Mouse (Mus musculus) hindlimb bud, embryonic 11.5 days (tissue): ENCODE results near the gene Tmem52b.
"Not testable (repeated sequence)": the region's sequence is repeated elsewhere in the genome, so short reads cannot be mapped to it uniquely, and the experiment has no call there.

Experiments
- DNase-seq: peaks from one replicate; pipeline ENCODE4 v3.0.0-alpha.2; 2012; ENCODE audit warnings: low read depth, low spot score; ENCODE audit errors: extremely low spot score

Gene Tmem52b

DNA sequence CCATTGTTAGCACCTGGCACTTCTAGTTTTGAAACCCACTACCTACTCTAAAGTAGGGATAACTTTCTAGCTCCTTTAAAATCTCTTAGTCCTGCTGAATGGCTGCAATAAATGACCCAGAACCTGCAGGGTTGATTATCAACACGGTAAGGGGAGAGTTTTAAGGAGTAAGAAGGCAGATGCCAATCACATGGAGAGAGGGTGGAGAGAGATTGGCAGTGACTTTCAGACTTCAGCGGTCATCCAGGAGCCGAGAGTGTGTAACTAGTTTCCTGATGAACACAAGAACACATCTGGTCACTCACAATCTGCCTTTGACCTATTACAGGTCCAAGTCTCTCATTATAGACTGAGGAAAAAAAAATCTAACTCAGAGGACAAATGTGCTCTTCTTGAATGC is at the start of gene Tmem52b:
Gene Tmem52b (plus strand): TSS at position 189 of the 400 bp plus-strand sequence.
- DNase-seq: no peak

DNA sequence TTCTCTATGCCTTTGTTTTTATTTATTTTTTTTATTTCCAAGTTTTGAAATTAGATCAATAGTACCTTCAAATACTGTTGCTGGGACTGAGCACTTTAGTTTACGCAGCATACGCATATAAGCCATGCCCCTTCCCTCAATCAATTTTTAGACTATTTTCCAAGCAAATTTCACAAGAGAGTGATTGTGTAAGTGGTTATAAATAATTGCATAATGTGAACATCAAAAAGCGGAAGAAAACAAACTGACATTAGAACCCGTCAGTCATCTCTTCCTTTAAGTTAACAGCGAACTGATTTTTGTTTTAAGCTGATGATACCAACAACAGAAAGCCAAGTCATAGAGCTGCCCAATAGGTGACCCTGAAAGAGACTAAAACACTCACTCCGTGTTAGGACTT is 41.0 kb upstream of the Tmem52b start:
- no peak for DNase-seq

DNA sequence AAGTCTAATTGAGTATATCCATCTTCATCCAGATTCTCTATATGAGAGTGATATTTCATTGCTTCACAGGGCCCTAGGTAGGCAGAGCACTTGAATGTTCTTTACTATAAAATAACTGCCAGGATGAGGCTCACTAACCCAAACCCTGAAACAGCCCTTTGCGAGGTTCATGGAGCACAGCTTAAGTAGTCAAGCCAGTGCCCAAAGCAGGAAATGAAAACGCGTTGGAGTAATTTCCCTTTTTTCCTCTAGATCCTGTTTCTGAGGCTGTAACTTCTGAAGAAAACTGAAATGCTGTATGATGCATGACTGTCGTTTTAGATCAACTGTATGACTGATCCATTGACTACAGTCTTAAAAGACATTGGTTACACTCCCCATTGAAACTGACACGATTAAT is 39.7 kb upstream of the Tmem52b start:
- DNase-seq: no peak

GRCm38 (mm10) chr6:129476404-129477126 is 35.8 kb upstream of the Tmem52b start:
- no peak for DNase-seq

- DNase-seq: no peak
These were observed 32.0 kb upstream of the Tmem52b start for GRCm38 (mm10) chr6:129480089-129480958.

- DNase-seq: no peak
These were observed 17.4 kb upstream of the Tmem52b start for GRCm38 (mm10) chr6:129494924-129495323.

GRCm38 (mm10) chr6:129497345-129498218 is 14.8 kb upstream of the Tmem52b start:
- DNase-seq: no peak

DNA sequence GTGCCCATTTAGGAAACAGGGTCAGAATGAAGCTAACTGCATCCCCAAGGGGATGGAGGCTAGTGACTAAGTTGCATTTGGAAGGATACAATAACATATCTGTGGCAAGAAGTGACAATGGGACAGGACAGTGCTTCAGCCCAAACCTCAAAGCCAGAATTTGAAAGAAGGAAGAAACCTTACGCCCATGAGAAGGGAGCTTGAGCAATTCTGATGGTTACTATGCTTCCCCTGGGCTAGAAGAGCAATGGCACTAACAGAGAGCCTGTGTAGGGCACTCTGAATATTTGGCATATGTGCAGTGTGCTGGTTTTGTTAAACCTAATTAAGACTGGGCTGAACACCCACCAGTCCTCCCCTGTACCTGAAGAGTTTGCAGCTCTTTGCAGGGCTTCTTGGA is 12.8 kb upstream of the Tmem52b start:
- DNase-seq: not testable (repeated sequence)

DNA sequence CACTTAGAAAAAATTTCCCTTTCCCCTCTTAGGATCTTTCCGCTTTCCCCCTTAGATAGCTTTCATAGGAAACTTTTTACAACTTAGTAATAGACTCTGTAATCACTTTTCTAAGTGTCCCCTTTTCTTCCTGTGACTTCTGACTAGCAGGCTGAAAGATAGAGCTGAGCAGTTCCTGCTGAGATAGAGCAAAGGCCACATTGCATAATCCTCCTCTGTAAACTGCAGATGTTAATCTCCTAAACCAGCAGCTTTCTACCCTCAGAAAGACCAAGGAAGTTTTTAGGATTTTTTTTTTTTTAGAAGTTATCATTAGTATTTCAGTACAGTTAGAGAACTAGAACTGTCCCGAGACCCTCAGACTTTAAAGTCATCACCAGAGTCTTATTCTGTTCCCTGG is 8.9 kb upstream of the Tmem52b start:
- no peak for DNase-seq

DNA sequence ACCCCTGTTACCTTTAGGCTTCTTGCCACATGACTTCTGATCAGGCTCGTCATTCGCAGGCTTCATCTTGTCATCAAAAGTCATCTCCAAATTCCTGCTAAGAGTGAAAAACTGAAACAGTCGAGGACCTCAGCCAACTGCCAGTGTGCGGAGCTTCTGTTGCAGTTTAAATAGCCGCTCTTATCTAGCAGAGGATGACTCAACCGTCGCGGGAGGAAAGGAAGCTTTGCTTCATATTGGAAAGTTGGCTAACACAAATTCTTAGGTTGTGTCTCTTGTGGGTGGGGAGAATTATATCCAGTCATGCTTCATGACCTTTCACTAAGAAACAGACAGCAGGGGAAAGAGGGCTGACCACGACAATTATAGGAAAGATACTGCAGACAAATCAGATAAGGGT is 5.3 kb upstream of the Tmem52b start, which contains the start of gene Olr1:
Gene Olr1 (minus strand): TSS at position 142 of the 400 bp plus-strand sequence.
- no peak for DNase-seq

DNA sequence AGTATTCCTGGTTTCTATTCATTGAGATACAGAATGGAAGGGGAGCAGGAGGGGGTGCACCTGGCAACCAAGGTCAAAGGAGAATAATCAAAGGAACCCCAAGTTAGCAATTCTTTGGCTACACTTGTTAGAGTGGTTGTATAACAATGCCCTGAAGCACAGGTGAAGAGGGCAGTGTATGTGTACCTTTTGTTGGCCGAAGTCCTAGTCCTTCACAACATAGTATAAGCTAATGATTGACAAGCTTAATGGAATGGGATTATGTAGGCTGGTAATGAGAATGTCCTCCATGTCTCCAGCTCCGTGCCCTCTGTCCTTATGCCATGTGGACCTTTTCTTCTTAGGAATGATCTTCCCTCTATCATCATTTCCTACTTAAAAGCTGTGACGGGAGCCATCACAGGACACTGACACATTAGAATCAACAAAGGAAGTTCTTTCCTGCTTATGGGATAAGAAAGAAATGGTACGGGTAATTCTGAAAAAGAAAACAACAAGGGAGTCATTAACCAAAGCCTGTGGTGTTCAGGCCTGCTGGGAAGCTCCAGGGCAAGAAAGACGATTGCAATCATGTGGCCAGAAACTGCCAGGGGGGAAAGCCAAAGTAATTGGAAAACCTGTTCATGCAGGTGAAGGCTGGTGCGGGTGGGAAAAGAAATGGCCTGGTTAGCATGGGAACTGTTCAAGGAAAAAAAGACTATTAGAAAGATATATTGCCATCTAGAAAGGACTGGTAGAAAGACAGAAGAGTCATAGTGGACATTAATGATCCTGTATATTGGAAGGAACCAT is 2.0 kb upstream of the Tmem52b start:
- DNase-seq: no peak

GRCm38 (mm10) chr6:129512868-129513267 is 513 bp downstream of the Tmem52b start:
- peak; percentile 42 for DNase-seq

DNA sequence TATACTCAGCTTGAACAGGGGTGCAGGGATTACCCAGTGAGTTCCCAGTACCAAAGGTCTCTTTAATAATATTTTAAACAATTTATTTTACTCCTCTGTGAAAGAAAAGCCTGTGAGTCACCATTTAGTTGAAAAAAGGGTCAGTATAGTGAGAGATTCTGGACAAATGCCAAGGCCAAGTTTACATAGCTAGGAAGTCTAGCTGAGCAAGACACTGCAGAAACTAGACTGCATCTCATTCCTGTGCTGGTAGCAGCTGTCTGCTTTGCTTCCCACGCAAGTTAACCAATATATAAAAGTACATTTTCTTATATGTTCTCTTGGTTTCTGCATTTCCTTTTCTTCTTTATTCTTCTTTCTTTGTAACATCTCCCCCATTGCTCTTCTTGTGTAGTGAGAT is 1.1 kb downstream of the Tmem52b start:
- DNase-seq: no peak

DNA sequence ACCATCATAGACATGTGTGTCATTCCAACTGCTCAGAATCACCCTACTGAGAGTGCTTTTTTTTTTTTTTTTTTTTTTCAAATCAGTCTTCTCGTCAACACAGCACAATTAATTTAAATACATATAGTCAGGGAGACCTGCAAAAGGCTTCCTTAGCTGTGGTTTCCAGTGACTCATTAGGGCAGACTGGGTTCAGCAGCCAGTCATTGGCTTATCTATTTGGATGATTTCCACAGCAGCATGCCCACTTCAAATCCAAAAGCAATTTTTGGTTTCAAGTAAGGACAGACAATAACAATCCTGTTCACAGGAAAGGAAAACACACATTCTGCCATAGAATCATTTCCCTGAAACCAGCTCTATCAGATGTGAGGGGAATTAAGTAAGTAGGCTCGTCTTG is 2.0 kb downstream of the Tmem52b start:
- no peak for DNase-seq

DNA sequence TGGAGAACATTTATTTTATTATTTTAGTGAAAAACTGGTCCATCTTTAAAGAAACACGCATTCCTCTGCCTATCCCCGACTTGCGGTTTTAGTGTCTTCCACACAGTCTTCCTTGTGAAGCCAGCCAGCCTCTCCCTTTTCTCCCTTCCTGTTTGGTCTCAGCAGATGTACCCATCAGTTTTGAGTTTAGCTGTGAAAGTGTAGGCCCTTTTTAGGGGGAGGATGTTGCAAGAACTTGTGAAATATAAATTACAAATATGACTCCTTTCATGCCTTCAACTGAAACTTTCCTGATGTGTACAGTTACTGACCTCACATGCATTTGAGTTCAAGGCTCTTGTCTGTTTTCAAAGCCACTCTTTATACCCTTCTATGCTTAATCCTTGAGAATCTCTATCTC is 2.7 kb downstream of the Tmem52b start:
- DNase-seq: no peak

DNA sequence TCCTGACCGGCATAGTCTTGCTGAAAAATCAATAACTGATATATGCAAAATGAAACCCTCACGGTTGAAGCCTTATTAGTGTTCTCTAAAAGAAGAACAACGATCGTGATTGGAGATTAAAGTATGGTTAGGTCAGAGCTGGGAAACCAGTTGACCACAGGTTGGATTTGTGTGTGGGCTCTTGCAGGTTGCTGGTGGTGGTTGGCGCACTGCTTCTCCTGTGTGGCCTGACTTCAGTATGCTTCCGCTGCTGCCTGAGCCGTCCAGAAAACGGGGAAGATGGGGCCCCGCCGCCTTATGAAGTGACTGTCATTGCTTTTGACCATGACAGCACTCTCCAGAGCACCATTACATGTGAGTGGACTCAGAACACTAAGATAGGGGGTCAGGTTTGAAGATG is 4.0 kb downstream of the Tmem52b start:
- no peak for DNase-seq

DNA sequence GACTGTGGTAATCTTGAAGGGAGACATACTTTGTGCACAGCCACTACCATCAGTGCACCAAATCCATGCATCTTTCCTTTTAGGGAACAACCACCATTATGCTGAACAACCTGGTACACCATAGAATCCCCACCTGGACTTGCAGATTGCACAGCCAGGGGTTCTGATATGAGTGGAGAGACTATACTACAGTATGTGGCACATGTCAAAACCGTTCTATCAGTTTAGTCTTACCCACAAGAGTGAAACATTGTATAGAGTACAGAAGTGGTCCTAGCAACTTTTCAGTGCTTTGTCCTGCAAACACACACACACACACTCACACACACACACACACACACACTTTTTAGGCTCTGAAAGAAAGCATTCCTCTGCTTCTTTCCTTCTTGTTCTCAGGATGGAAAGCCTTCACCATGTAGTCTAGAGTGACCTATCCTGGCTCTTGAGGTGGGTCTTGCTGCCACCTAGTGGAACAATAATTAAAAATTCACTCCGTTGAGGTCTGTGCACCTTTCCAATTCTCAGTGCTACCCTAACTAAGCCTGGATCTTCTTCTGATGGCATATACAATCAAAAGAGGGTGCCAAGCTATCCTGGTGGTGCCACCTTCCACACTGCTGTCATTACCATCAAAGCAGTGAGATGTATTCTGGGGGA is 5.5 kb downstream of the Tmem52b start:
- DNase-seq: no peak

DNA sequence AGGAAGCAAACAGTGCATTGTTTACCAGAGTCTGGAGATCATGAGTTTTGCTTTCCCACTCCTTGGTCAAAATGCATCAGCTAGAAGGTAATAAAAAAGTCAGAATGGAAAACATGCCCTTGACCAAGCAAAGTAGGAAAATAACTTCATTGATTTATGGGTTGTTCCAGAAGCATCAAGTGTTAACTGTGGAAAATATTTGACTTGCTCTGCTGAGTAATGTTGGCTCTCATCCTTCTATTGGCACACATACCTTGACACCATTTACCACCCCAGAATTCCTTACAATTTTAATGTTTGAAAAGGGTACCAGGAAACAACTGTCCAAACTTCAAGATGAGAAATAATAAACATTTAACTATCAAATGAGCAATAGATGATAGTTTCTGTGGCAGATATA is 13.7 kb downstream of the Tmem52b start:
- no peak for DNase-seq

DNA sequence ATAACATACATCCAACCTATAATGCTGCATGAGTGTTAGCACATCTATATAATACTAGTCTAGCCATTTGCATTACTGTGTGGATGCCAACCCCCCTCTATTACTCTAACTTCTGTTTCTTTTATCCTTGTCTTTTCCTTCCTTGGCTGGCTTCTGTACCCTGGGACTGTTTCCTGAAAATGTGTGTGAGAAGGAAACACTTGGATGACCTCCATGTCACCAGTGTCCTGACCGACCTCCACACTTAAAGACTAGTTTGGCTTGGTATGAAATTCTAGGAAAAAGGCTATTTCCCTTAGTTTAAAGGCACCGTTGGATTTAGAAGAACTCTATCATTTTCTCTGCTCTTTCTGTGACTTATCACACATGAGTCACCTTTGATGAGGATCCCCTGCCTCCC is 15.1 kb downstream of the Tmem52b start:
- no peak for DNase-seq

GRCm38 (mm10) chr6:129529605-129530004 is 17.2 kb downstream of the Tmem52b start:
- no peak for DNase-seq
